Mouse (Mus musculus) cortical plate, adult 2 months (tissue): ENCODE measurements around the gene Iglon5. TPM values are rescaled to one million over a fixed set of nuclear protein-coding genes. Genes with fewer than 3 reads are reported as not detected.

Experiments used
- H3K27ac ChIP-seq: fragments of 200-500 bp; 2 replicates; pipeline ENCODE4 v1.5.1; 2012; ENCODE audit warnings: low read length, control low read depth, inconsistent platforms; ENCODE audit not compliant: insufficient read depth
- H3K4me1 ChIP-seq: fragments of 200-500 bp; 2 replicates; pipeline ENCODE4 v1.6.1; 2011; ENCODE audit warnings: low read length; ENCODE audit not compliant: control insufficient read depth, insufficient read depth
- H3K4me3 ChIP-seq: fragments of 200-500 bp; 2 replicates; pipeline ENCODE4 v1.5.1; 2011; ENCODE audit warnings: mild to moderate bottlenecking, low read length, control low read depth; ENCODE audit not compliant: insufficient read depth
- CTCF ChIP-seq: fragments of 200-500 bp; IDR thresholded peaks from 2 replicates; pipeline ENCODE4 v1.5.1; 2011; ENCODE audit warnings: mild to moderate bottlenecking, control low read depth, low read length; ENCODE audit not compliant: insufficient read depth; ENCODE audit errors: extremely low read depth
- POLR2A ChIP-seq: fragments of 200-500 bp; IDR thresholded peaks from 2 replicates; pipeline ENCODE4 v1.6.1; 2011; ENCODE audit warnings: mild to moderate bottlenecking, low read length, control low read depth; ENCODE audit not compliant: insufficient read depth; ENCODE audit errors: extremely low read depth
- polyA plus RNA-seq: library from polyadenylated mRNA; depleted of rRNA; stranded (reverse); fragments of >200 nt; gene quantifications from 2 replicates; pipeline ENCODE4 v1.2.3, GENCODE M21; 2012

Gene Iglon5
- polyA plus RNA-seq, 1 experiment = 42.2 TPM

DNA sequence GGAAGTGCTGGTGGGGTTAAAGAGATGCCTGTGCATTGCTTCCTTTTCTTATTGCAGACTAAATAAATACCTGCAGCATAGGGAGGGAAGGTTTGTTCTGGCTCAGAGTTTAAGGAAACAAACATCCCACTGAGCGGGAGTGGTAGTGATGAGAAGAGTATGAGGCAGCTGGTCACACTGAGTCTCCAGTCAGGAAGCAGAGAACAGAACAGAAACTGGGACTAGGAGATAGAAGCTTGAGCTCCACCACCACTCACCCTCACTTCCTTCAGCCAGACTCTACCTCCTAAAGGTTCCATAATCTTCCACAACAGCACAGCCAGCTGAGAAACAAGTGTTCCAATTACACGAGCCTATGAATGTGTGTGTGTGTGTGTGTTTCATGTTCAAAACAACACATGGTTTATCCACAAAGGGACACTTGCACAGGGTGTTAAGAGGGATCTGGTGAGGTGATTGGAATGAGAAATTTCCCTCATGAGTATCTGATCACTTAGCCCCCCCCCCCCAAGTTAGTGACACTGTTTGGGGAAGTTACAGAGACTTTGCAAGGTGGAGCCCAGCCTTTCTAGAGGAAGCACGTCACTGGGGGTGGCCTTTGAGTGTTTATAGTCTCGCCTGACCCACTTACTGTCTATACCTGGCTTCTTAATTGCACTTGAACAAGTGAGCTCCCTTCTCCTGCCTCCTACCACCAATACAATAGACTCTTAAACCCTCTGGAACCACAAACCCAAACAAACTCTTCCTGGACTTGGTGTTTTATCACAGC lies 22.0 kb upstream of the Iglon5 start:
- H3K27ac ChIP-seq = no peak overlapping the region
- TF ChIP-seq POLR2A (no peak), CTCF (no peak)
- H3K4me1 ChIP-seq = no peaks in the 10 kb centered on the region
- no peak overlapping the region for H3K4me3 ChIP-seq

DNA sequence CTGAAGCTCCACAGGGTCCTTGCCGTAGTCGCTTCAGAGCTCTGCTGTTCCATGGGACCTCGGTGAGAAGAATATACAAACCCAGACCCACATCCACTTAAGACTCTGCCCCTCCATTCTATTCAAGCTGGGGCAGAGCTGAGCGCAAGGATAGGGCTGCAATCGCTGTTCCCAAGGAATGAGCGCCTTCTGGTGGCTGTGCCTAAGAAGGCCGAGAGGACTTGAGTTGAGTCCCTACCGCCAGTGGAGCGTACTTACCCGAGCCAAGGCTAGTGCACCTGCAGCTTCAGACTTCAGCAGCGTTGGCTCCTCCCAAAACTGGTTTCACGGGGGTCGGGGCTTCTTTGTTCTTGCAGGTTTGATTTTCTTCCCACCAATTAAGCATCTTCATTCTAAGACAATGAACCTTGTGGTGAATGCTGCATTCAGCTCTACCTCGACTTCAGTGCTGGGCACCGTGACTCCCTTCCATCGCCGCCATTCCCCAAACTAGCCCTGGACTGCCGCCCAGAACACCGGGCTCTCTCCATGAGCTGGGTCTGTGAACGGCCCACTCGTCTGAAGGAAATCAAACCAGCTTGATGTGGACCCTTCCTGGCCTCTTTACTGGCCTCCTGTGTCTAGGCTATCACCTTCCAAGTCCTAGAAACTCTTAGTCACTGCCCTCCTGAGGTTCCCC lies 5.6 kb upstream of the Iglon5 start:
- no peak overlapping the region for H3K4me3 ChIP-seq
- no peak for TF ChIP-seq POLR2A
- peak; percentile 81 for TF ChIP-seq CTCF
- H3K27ac ChIP-seq = no peak overlapping the region
- no peaks in the 10 kb centered on the region for H3K4me1 ChIP-seq

DNA sequence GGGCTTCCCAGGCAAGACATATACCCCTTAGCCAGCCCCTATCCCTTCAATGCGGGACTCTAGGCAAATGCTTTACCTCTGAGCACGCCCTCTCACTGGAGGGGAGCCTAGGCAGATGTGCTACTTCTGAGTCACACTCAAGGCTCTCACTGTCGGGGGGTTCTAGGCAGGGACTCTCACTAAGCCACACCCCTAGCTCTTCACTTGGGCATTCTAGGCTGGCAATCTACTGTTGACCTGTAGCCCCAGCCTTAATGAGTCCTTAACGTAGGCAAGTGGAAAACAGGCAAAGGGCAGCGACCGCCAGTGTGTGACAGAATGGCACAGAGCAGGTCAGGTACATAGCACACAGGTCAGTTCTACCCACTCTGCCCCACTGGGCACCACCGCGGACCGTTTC lies 986 bp upstream of the Iglon5 start:
- Histone ChIP-seq H3K4me1 (peaks cover 1% of the 10 kb centered on the region; the same call in 1 of the 2 replicates), H3K4me3 (no peak overlapping the region; the same call in 1 of the 2 replicates), H3K27ac (no peak overlapping the region)
- TF ChIP-seq POLR2A (no peak), CTCF (no peak)

DNA sequence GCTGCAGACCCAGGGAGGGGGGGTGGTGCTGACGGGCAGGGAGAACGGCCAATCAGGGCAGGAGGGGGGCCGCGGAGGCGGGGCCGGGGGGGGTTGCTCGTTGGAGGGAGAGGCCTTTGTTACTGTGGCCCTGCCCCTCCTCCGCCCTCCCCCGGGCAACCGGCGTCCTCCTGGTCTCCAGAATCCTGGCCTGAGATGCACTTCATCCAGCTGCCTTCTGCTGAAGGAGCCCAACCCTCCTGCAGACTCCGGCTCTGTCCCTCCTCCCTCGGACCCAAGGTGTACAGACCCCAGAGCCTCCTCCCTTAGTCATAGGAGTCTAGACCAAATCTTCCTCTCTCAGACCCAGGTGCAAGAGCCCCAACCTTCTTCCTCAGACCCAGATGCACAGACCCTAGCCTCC lies 308 bp upstream of the Iglon5 start:
- Histone ChIP-seq H3K27ac (peak overlapping the region; percentile 66), H3K4me1 (peaks cover 1% of the 10 kb centered on the region; the same call in 1 of the 2 replicates), H3K4me3 (peak overlapping the region; percentile 89)
- TF ChIP-seq CTCF = no peak
- TF ChIP-seq POLR2A = peak; percentile 45; the same call in 1 of the 2 replicates

DNA sequence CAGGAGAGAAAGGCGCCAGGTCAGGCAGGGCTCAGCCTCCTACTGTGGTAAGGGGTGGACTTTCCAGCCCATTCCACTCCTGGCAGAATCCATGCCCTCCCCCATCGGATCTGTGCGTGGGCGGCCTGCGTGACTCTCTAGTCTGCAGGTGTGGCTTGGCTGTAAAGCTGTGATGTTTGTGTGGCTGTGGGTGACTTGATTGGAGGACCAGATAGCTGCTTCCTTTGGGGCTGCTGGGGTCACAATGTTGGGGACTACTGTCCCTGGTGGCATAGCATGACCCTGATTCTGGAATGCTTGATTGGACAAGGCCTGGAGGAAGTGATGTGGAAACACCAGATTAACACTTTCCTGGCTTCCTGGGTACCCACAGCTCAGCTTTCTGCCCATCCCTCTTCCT lies 1.2 kb downstream of the Iglon5 start:
- Histone ChIP-seq H3K27ac (peak overlapping the region; percentile 1), H3K4me1 (peaks cover 1% of the 10 kb centered on the region; the same call in 1 of the 2 replicates), H3K4me3 (peak overlapping the region; percentile 89)
- no peak for TF ChIP-seq CTCF
- no peak for TF ChIP-seq POLR2A

DNA sequence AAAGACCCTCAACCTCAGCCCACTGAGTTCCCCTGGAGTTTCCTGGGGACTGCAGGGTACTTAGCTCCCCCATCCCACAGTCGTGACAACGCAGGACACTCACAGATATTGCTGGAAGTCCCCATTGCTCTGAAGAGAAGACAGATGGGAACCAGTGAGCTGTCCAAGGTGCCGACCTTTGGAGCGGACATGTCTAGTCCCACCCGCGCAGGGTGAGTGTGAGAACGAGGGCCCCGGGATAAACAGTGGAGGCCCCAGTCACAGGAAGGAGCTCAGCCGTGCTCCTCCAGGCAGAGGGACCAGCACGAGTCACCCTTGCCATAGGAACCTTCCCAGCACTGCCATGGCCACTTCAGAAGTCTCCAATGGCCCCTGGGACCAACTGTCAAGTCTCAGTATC lies 6.6 kb downstream of the Iglon5 start:
- Histone ChIP-seq H3K4me3 (no peak overlapping the region), H3K4me1 (peaks cover 13% of the 10 kb centered on the region), H3K27ac (no peak overlapping the region)
- TF ChIP-seq POLR2A = no peak
- no peak for TF ChIP-seq CTCF

DNA sequence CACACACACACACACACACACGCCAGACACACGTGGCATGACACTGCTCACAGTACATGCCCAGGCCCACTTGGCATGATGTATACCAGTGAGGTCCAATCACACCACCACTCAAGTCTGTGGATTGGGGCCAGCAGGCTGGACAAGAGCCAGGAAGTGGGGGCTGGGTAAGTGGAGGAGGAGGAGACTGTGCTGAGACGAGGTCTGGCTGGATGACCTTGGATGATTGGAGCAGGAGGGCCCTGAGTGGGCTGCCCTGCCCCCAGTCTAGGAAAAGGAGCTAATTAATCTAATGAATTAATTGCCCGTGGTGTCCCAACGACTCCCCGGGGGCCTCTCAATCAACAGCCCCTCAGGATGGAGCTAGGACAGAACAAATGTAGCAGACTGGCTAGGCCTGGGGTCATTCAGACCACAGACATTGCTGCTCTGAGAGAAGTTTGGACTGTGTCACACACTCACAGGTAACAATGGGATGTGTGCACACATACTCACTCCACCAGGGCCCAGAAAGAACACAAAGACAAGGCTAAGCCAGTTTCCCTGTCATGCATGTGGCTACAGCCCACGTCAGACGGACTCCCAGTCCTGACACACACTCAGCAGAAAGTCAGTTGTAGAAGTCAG lies 7.7 kb downstream of the Iglon5 start:
- Histone ChIP-seq H3K4me1 (peaks cover 12% of the 10 kb centered on the region), H3K4me3 (no peak overlapping the region), H3K27ac (no peak overlapping the region; the same call in 1 of the 2 replicates)
- TF ChIP-seq POLR2A (no peak), CTCF (no peak)

DNA sequence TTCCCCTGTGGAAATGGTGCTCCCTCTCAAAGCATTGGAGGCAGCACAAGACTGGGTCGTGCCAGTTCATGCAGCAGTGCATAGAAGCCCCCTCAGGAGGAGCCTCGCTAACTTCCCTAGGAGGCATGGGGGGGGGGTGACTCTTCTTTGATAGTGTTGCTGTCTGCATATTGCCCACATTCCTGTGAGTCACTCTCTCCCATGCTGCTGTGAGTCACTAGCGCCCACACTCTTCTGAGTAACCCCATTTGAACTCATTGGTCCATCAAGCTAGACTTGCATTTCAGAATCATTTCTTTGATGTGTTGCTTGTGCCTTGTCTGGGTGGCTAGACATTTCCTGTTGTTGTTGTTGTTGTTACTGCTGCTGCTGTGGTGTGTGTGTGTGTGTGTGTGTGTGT lies 8.7 kb downstream of the Iglon5 start:
- peaks cover 12% of the 10 kb centered on the region for H3K4me1 ChIP-seq
- no peak for TF ChIP-seq POLR2A
- no peak for TF ChIP-seq CTCF
- peak overlapping the region; percentile 34; the same call in 1 of the 2 replicates for H3K27ac ChIP-seq
- H3K4me3 ChIP-seq = no peak overlapping the region

DNA sequence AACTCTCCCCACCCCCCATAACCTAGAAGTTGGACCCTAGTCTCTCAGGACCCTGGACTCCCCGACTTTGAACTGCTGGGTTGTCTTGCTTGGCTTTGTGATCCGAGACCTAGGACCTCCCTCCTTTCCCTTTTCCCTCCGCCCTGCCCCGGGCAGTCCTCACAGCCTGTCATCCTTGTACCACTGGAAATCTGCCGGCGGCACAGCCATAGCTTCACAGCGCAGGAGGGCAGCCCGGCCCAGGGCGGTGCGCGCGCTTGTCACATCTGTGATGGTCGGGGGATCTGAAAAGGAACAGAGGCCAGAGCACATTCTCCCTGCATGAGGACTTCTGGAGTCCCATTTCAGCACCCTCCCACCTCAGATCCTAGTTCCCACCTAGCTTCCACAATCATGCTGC lies 13.5 kb downstream of the Iglon5 start:
- Histone ChIP-seq H3K4me1 (peaks cover 6% of the 10 kb centered on the region), H3K27ac (no peak overlapping the region), H3K4me3 (no peak overlapping the region)
- TF ChIP-seq CTCF (no peak), POLR2A (no peak)

DNA sequence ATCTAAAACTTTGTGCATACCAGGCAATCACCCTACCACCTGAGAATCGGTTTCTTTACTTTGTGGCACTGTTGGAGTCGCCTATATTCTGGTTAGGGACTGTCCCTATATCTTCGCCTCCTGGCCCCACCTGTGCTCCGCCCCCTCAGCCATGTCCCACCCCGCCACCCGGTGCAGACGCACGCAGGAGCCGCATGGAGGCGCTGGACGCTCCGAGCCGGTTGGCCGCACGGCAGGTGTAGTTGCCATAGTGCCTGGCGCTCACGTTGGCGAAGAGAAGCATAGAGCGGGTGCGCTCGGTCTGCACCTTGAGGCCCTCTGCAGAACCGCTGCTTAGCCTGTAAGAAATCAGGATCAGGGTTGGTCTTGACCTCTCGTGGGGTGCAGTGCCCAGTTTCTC lies 14.2 kb downstream of the Iglon5 start:
- Histone ChIP-seq H3K4me1 (peaks cover 2% of the 10 kb centered on the region), H3K4me3 (no peak overlapping the region), H3K27ac (no peak overlapping the region)
- TF ChIP-seq POLR2A (no peak), CTCF (no peak)
